Comparison of ENCODE assay signal across 23 mouse cellular contexts in the genomic region with DNA sequence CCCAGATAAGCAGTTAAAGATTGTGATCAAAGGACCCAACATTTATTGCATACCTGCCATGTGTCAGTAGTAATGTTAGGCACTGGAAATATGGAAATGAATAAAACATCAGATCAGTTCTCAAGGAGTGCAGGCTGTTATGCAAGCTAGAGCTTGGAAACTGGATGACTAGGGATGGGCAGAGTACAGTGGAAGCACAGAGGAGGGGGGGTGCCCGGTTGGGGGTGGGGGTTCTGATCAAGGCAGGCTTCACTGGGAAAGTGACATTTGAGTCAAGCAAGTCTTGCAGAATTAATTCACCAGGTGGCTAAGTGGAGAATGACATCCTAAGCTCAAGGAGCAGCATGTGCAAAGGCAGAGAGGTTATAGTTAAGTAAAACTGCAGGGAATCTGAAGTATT. TPM values are rescaled to one million over a fixed set of nuclear protein-coding genes. Genes with fewer than 3 reads are reported as not detected.
DNase-seq lines count a peak whose midpoint lies in the region; ATAC-seq lines count a peak whose summit lies in the region.
"Had no signal": no experiment of that assay in that cellular context is flagged by ENCODE, and none has a peak within 500 bp of the region (broad histone marks: within the 10 kb centered on the region; RNA-seq: fewer than 3 reads in every experiment).

No protein-coding gene starts in this region.

- ATAC-seq in hindbrain, embryonic 12.5 days (ENCODE audit: low FRiP score) = peak; percentile 36; the same call in 1 of the 2 replicates
- ATAC-seq in hindbrain, embryonic 11.5 days (ENCODE audit: low FRiP score) = no peak
- no peak; the same call in 1 of the 2 replicates for ATAC-seq in forebrain, embryonic 15.5 days (replicated peaks)
- peak; percentile 44 for ATAC-seq in midbrain, embryonic 16.5 days
- ATAC-seq in erythroblast, adult 5-6 weeks (replicated peaks; ENCODE audit: low FRiP score, poor library complexity, severe bottlenecking) = no peak
- ATAC-seq: intestine, postnatal 0 days; liver, embryonic 12.5 days had no signal

- peaks cover 7% of the 10 kb centered on the region; the same call in 1 of the 2 replicates for H3K27me3 ChIP-seq in hindbrain, embryonic 12.5 days
- H3K27me3 ChIP-seq in hindbrain, embryonic 11.5 days (ENCODE audit: control insufficient read depth, insufficient read depth, low read length) = no peaks in the 10 kb centered on the region
- H3K27me3 ChIP-seq in forebrain, embryonic 15.5 days = no peaks in the 10 kb centered on the region
- no peaks in the 10 kb centered on the region for H3K27me3 ChIP-seq in midbrain, embryonic 16.5 days (ENCODE audit: control insufficient read depth, insufficient read depth, low read depth, low read length)

- 0 out of 2 replicates have a peak, but pooled peaks cover 3% of the 10 kb centered on the region for H3K4me1 ChIP-seq in hindbrain, embryonic 12.5 days
- no peaks in the 10 kb centered on the region for H3K4me1 ChIP-seq in hindbrain, embryonic 11.5 days (replicated peaks; ENCODE audit: control insufficient read depth, insufficient read depth, low read length)
- H3K4me1 ChIP-seq in forebrain, embryonic 15.5 days = 0 out of 2 replicates have a peak, but pooled peaks cover 6% of the 10 kb centered on the region
- no peaks in the 10 kb centered on the region for H3K4me1 ChIP-seq in midbrain, embryonic 16.5 days (ENCODE audit: control insufficient read depth, insufficient read depth, low read length)
- H3K4me1 ChIP-seq: embryonic facial prominence, embryonic 13.5 days; limb, embryonic 10.5 days; liver, embryonic 12.5 days; lung, embryonic 15.5 days had no signal

- no peak for DNase-seq in hindbrain, embryonic 11.5 days (ENCODE audit: low spot score)
- DNase-seq in 3T3-L1 (ENCODE audit: low read depth, low spot score) = peak; percentile 19
- DNase-seq in lung, postnatal 14 days = no peak
- no peak for DNase-seq in adrenal gland, adult (ENCODE audit: inconsistent age in 2 of 2, low spot score in 1 of 2)
- DNase-seq: B cell, adult 2 months; cerebellum, adult 11 months; gastrocnemius, postnatal 36 days; heart, postnatal 36 days; layer of hippocampus, adult 9-11 months; thymus, postnatal 25 days had no signal

- 0 out of 2 replicates have a peak overlapping the region, but pooled peaks have one; percentile 49 for H3K4me2 ChIP-seq in hindbrain, embryonic 12.5 days (replicated peaks)
- no peak overlapping the region for H3K4me2 ChIP-seq in hindbrain, embryonic 11.5 days (replicated peaks; ENCODE audit: low read depth, low read length)
- peak overlapping the region; percentile 52 for H3K4me2 ChIP-seq in forebrain, embryonic 15.5 days (replicated peaks)
- peak overlapping the region; percentile 59 for H3K4me2 ChIP-seq in midbrain, embryonic 16.5 days (ENCODE audit: low read length)
- H3K4me2 ChIP-seq: embryonic facial prominence, embryonic 13.5 days; heart, embryonic 11.5 days; liver, embryonic 12.5 days; lung, embryonic 15.5 days had no signal

- H3K36me3 ChIP-seq in hindbrain, embryonic 12.5 days = no peaks in the 10 kb centered on the region
- H3K36me3 ChIP-seq in hindbrain, embryonic 11.5 days (ENCODE audit: control insufficient read depth, insufficient read depth, low read length) = no peaks in the 10 kb centered on the region
- no peaks in the 10 kb centered on the region for H3K36me3 ChIP-seq in forebrain, embryonic 15.5 days
- no peaks in the 10 kb centered on the region for H3K36me3 ChIP-seq in midbrain, embryonic 16.5 days (ENCODE audit: control insufficient read depth, insufficient read depth, low read length)
- H3K36me3 ChIP-seq: embryonic facial prominence, embryonic 13.5 days; limb, embryonic 10.5 days; liver, embryonic 12.5 days; lung, embryonic 15.5 days had no signal

- H3K9me3 ChIP-seq in hindbrain, embryonic 12.5 days (replicated peaks) = no peaks in the 10 kb centered on the region
- no peaks in the 10 kb centered on the region for H3K9me3 ChIP-seq in hindbrain, embryonic 11.5 days (ENCODE audit: control insufficient read depth, low read length)
- no peaks in the 10 kb centered on the region for H3K9me3 ChIP-seq in forebrain, embryonic 15.5 days
- H3K9me3 ChIP-seq in midbrain, embryonic 16.5 days (replicated peaks; ENCODE audit: control insufficient read depth, low read length, poor library complexity, severe bottlenecking) = no peaks in the 10 kb centered on the region
- H3K9me3 ChIP-seq: embryonic facial prominence, embryonic 13.5 days; limb, embryonic 10.5 days; liver, embryonic 12.5 days; lung, embryonic 15.5 days had no signal

- no peak overlapping the region for H3K27ac ChIP-seq in hindbrain, embryonic 12.5 days
- no peak overlapping the region for H3K27ac ChIP-seq in hindbrain, embryonic 11.5 days (ENCODE audit: low read depth, low read length)
- H3K27ac ChIP-seq in forebrain, embryonic 15.5 days (replicated peaks) = no peak overlapping the region
- H3K27ac ChIP-seq in midbrain, embryonic 16.5 days (ENCODE audit: low read length) = no peak overlapping the region
- H3K27ac ChIP-seq: embryonic facial prominence, embryonic 13.5 days; kidney, postnatal 0 days; limb, embryonic 10.5 days; liver, embryonic 12.5 days; lung, embryonic 15.5 days had no signal

- no peak overlapping the region for H3K9ac ChIP-seq in hindbrain, embryonic 12.5 days
- no peak overlapping the region for H3K9ac ChIP-seq in hindbrain, embryonic 11.5 days (ENCODE audit: low read depth, low read length)
- H3K9ac ChIP-seq in forebrain, embryonic 15.5 days (replicated peaks) = no peak overlapping the region
- H3K9ac ChIP-seq in midbrain, embryonic 16.5 days (ENCODE audit: low read depth, low read length) = no peak overlapping the region
- H3K9ac ChIP-seq: embryonic facial prominence, embryonic 13.5 days; liver, embryonic 12.5 days; lung, embryonic 15.5 days had no signal

- H3K4me3 ChIP-seq in hindbrain, embryonic 12.5 days = no peak overlapping the region
- H3K4me3 ChIP-seq in hindbrain, embryonic 11.5 days (ENCODE audit: low read depth, low read length) = no peak overlapping the region
- H3K4me3 ChIP-seq in forebrain, embryonic 15.5 days = peak overlapping the region; percentile 15; the same call in 1 of the 2 replicates
- peak overlapping the region; percentile 7; the same call in 1 of the 2 replicates for H3K4me3 ChIP-seq in midbrain, embryonic 16.5 days (ENCODE audit: low read depth, low read length)
- H3K4me3 ChIP-seq: embryonic facial prominence, embryonic 13.5 days; limb, embryonic 10.5 days; liver, embryonic 12.5 days; lung, embryonic 15.5 days had no signal

- 35% methylated on average over 1 of the region's 1 CpGs for WGBS in hindbrain, embryonic 12.5 days
- WGBS in hindbrain, embryonic 11.5 days = 55% methylated on average over 1 of the region's 1 CpGs
- 30% methylated on average over 1 of the region's 1 CpGs for WGBS in forebrain, embryonic 15.5 days
- 26% methylated on average over 1 of the region's 1 CpGs for WGBS in midbrain, embryonic 16.5 days

RNA-seq across cellular contexts. Expression of a gene that starts 1.8 kb away (rescaled TPM):
- 81.5 and 97.9 TPM in 2 replicates for polyA plus RNA-seq in hindbrain, embryonic 12.5 days (2016; fragmentation: Nextera tagmentation; extraction: Ambion mirVana)
- 55.8 and 58.9 TPM in 2 replicates for polyA plus RNA-seq in hindbrain, embryonic 11.5 days (2014; fragmentation: Nextera tagmentation; extraction: Ambion mirVana)
- 146 and 162 TPM in 2 replicates for polyA plus RNA-seq in forebrain, embryonic 15.5 days (2015; fragmentation: Nextera tagmentation; extraction: Ambion mirVana)
- polyA plus RNA-seq in midbrain, embryonic 16.5 days (2015; fragmentation: Nextera tagmentation; extraction: Ambion mirVana) = 269 and 294 TPM in 2 replicates
- total RNA-seq in erythroblast, adult 5-6 weeks (2015; ENCODE audit: low replicate concordance) = not detected in 2 replicates
- 0.34 TPM in 1 of 2 replicates, not detected in the other for total RNA-seq in erythroblast, adult 5-6 weeks (2017; ENCODE audit: low replicate concordance)
- total RNA-seq: common myeloid progenitor, adult 5-6 weeks; neutrophil, adult 5-6 weeks had no signal

Comparison
In these comparisons a context has a peak if more than half of its experiments do, and no peak if none do; other contexts are left out.
1. ATAC-seq: peak in hindbrain, embryonic 12.5 days (single experiment) and midbrain, embryonic 16.5 days (single experiment); none in hindbrain, embryonic 11.5 days (single experiment), forebrain, embryonic 15.5 days (single experiment) and erythroblast, adult 5-6 weeks (single experiment).
2. H3K4me3 ChIP-seq: peak in forebrain, embryonic 15.5 days (single experiment) and midbrain, embryonic 16.5 days (single experiment); none in hindbrain, embryonic 12.5 days (single experiment) and hindbrain, embryonic 11.5 days (single experiment).